Mouse (Mus musculus) urinary bladder, postnatal 10 days (tissue): ENCODE results near the gene Gulp1.

Experiments used
- DNase-seq: peaks from one replicate; pipeline ENCODE4 v3.0.0; 2022; ENCODE audit warnings: low spot score

Gulp1 gene

DNA sequence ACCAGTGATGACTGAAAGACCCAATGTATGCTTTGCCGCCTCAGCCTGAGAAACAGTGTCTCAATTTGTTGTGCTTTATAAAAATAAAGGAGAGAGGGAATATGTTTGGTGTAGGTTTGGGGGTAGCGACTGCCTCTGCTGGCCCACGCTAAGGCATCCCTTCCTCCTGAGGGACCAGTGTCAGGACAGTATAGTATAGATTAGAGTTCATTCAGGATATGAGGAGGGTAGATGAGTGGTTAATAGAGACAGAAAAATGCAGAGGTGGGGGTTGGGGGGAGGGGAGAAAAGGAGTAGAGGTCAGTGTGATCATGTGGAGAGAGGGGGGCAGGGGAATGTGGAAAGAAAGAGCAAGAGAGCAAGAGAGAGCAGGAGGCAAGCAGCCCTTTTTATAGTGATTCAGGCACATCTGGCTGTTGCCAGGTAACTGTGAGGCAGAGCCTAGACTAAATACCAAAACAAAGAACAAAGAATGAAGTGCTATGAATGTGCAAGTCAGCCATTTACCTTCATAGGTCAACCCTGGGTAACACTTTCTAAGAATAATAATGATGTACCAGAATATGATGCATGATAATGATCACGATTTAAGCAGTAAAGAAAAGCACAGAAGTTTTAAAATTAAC lies 169.6 kb downstream of the Gulp1 start:
- DNase-seq = no peak

DNA sequence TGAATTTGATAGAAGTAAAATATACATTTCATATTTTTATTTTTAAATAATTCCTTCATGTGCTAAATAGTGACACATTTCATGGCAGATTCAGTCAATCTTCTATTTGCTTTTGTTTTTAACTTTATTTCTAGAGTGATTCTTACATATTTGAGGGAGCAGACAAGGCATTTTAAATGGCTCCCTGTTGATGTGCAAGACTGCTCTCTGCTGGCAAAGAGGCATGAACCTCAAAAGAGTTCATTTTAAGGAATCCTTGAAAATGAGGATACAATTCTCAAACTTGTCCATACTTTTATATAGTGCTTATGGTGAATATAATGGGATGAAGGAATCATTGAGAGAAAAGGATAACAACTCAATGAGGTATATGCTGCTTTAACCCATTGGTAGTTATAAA lies 189.9 kb downstream of the Gulp1 start:
- DNase-seq = no peak

DNA sequence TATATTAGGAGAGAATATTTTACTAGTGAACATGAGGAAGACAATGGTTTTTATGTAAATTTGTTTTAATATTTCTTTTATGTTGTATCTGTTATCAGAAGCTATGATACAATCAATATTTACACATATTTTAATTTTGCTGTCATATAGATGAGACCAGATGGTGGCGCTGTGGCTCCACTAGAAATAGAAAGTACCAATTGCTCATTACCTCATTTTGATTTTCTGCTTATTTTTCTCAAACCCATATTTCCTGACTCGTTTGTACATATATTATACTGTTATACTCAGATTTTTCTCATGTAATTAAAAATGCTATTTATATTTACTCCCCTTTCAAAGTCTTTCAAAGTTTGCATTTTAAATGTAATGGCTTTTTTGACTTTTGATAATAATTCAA lies 194.4 kb downstream of the Gulp1 start:
- DNase-seq = no peak

DNA sequence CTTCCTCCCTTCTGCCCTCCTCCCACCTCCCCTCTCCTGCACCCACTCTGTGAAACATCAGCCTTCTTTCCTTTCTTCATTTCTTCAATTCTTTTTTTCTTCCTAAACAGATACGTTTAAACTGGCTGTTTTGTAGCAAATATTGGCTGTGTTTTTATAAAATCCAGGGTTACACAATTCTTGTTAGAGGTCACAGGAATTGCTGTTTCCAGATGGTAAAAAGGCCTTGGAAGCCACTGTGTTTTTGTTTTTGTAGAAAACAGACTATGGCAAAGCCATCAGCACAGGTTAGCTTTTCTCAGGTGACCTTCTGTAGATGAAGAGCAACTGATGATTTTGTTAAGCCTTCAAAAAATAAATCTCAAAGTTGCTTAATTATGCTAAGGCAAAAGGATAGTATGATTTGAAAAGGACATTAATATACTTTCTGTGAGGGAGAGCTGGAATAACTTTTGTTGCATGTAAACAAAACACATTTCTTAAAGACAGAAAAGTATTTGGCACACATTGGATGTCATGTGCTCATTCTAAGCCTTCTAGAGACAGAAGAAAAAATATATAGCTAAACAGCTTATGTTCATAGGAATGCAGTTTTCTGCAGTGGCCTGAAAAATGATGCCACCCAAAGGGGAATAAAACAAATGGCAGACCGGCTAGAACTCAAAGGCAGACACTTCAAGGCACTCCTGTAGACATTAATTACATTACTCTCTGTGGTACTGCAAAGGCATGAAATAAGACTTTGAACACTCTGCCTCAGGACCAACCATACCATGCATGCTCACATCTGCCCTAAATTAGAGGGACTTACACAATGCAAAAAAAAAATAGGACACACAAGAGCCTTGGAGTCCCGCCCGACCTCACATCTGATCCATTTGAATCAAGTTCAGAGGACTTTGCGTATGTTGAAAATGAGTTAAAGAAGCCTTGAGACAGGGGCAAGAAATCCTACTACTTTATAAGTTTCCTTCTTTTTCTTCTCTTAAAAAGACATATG lies 199.7 kb downstream of the Gulp1 start:
- no peak for DNase-seq

DNA sequence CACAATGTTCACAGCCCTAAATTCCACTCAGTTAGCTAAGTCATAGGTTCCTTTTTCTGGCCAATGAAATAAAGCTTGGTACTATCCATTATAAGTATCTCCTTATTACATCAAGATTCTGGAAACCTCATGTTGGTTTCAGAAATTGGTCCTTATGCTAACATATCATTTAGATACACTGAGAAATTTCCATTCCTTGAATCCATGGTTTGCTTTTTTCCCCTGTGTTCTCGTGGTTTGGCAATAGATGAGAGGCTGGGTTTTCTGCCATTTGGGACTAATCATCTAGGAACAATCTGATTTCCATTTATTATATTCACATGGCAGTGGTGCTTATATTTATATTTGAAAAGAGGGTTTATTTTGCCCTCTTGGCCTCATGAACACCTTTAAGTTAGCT lies 226.9 kb downstream of the Gulp1 start:
- no peak for DNase-seq

DNA sequence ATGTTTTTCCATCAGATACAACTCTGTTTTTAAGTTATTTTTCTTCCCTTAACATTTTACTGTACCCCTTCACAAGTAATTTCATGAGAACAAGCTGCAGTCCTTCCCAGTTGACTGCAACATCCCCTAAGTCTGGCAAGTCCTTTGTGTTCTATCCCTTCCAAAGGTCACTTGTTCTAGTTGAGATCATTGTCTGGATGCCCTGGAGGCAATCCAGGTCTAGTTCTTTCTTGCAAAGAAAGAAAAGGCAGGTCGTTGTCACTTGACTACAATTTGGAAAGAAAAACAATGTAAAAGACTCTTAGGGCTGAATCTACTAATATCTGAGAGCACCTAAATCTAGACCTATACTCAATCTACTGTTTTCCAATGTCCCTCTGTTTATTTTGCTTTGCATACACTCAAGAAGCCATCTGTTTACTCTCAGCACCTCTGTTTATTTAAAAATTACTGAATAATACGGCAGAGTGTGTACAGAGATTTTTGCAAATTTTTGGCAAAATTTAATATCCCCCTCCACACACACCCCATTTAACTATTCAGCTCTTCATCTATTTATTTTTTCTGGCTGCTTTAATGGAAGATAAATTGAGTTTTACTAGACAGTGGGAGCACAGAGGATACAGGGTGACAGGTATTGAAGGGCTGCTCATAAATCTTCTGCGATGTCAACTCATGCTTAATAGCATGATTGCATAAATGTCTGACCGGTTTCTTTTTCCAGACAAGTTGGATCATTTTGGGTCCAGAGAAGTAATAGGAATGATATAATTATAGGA lies 252.5 kb downstream of the Gulp1 start:
- DNase-seq = no peak

DNA sequence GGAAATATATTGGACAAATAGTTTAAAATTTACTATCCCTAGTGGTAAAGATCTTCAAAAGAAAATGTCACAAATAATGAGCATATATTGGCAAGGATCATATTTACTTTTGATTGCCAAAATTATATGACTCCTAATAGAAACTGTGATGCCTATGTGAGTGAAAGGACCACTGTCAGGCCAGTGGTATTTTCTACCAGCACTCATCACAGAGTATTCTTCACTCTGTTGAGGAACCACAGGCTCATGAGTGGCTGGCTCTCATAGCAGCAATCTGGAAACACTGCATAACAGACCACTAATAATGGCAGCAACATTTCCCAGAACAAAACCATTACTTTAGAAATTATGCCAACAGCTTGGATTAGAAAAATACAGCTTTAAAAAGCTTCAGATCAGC lies 255.1 kb downstream of the Gulp1 start:
- no peak for DNase-seq

DNA sequence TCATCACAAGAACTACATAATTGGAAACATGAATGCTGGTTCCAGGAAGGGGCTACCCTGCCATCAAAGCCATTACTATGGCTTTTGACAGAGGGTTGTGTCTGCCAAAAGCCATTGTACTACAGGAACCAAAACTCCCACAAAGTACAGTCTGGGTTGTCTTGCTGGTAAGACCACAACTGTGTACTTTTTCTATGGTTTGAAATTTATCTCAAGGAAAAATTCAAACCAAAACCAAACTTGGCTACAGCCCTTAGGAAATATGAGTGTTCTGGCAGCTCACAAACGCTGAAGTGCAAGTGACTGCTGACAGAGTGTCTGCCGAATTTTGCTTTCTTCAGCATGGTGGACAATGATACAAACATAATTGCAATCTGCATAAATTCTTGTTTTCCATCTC lies 259.0 kb downstream of the Gulp1 start:
- DNase-seq = no peak

DNA sequence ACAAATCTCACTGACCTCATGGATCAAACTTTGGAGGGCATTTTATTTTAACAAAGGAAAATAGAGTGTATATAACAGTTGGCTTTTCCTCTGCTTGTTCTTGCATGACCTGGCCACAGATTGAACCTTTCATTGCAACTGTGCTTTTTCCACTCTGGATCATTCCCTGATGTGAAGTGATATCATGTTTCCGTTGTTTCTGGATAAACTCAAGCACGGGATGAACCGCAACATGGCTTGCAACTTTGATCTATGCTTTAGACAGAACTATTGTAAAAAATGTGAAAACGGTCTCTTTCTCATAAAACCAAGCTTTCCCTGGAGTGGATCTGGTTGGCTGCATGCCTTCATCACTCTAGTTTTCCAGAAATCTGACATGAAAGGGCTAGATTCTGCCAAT lies 282.6 kb downstream of the Gulp1 start:
- DNase-seq = no peak
